ENCODE assay signal across 4 mouse cellular contexts in the genomic region with DNA sequence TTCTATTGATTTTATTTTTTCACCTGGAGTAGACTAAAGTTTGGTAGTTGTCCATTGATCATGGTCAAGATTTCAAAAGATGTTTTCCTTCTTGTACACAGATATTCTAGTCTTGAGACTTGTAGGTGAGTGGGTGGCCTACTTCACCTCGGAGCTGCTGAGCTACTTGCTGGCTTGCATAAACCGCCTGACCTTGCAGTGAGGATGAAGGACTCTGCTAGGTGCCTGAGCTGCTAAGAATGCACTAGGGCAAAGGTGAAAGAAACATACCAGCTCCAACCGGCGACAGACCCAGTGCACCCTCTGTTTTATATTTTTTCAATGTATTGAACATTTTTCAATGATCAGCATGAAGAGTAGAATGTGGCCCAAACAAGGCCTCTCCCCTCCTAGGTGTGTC. TPM values are rescaled to one million over a fixed set of nuclear protein-coding genes. Genes with fewer than 3 reads are reported as not detected.
"Had no signal": no experiment of that assay in that cellular context is flagged by ENCODE, and none has a peak within 500 bp of the region (broad histone marks: within the 10 kb centered on the region; RNA-seq: fewer than 3 reads in every experiment).

No protein-coding gene starts in this region.

RNA-seq across cellular contexts. Expression of a gene that starts 5.8 kb away (rescaled TPM):
- total RNA-seq: megakaryocyte-erythroid progenitor cell, adult 5-6 weeks had no signal

RNA-seq across cellular contexts. Expression of a gene that starts 7.9 kb away (rescaled TPM):
- total RNA-seq: layer of hippocampus, postnatal 25 days; left cerebral cortex, adult 2 months; left cerebral cortex, postnatal 14 days; megakaryocyte-erythroid progenitor cell, adult 5-6 weeks had no signal
